Mouse (Mus musculus) ES-Bruce4 (cell line): ENCODE results near the gene Odf4.

Experiments used
- CTCF ChIP-seq: IDR thresholded peaks from one replicate; pipeline ENCODE4 v1.8.1; 2011; ENCODE audit warnings: low read depth, low read length
- EP300 ChIP-seq: IDR thresholded peaks from 2 replicates; pipeline ENCODE4 v1.6.1; 2011; ENCODE audit warnings: low read depth, low read length; ENCODE audit not compliant: insufficient read depth
- POLR2A ChIP-seq: IDR thresholded peaks from one replicate; pipeline ENCODE4 v1.8.1; 2011; ENCODE audit warnings: low read length; ENCODE audit not compliant: insufficient read depth

DNA sequence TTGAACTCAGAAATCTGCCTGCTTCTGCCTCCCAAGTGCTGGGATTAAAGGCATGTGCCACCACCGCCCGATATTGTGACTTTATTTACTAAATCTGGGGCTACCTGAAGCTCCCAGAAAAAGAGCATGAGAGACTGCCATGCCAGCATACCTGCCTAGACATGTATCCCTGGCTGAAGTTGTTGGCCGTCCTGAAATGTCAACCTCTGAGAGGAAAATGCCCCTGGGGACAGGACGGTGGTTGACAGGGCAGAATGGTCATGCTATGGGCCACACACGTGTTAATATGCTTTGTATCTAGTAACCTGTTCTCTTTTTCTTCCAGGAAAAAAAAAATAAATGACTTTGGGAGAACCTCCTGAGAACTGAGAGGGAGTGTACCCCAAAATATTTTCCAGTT, 40.8 kb downstream of the Odf4 start:
- TF ChIP-seq CTCF (no peak), EP300 (no peak), POLR2A (no peak)
